Mouse (Mus musculus) heart, postnatal 0 days (tissue): ENCODE data around the gene B3gat1.

Experiments
- CTCF ChIP-seq: IDR thresholded peaks from 2 replicates; pipeline ENCODE4 v1.5.1; 2016; ENCODE audit warnings: antibody characterized with exemption, control low read depth, low read depth
- EP300 ChIP-seq: IDR thresholded peaks from 2 replicates; pipeline ENCODE4 v1.6.1; 2016; ENCODE audit warnings: antibody characterized with exemption, low read depth

DNA sequence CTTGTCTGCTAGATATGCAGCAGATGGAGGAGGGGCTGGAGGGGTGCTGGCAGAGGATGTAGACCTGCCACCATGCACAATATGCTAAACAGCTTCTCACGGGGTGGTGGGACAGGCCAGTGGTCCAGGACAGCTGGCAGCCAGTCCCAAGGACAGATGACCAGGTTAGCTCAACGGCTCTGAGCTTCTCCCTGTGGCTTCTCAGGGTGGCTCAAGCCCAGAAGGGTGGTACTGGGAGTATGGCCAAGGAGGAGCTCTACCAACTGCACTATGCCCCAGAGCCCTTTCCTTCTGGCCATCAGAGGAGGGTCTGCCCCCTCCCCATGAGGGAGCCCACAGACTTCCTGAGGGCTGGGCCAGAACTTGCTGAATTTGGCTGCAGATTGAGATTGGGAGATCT, 35.2 kb upstream of the B3gat1 start:
- no peak for TF ChIP-seq CTCF
- no peak for TF ChIP-seq EP300
